Mouse (Mus musculus) gastrocnemius, postnatal 10 days (tissue): Measurements from ENCODE around the gene Glmp. TPM values are rescaled to one million over a fixed set of nuclear protein-coding genes. Genes with fewer than 3 reads are reported as not detected.
A peak's percentile ranks its signal among the peaks of the same experiment; 100 is the strongest.
"Not testable (repeated sequence)": the region's sequence is repeated elsewhere in the genome, so short reads cannot be mapped to it uniquely, and the experiment has no call there.

Experiments
- DNase-seq: peaks from one replicate; pipeline ENCODE4 v3.0.0; 2021; ENCODE audit warnings: mixed read lengths
- total RNA-seq, 2 experiments: library from RNA; stranded (reverse); gene quantifications; 2 replicates each; pipeline ENCODE4 v1.2.3; 2021

The Glmp gene
- total RNA-seq, 2 experiments from 2014 or later: 48.2 to 52.1 TPM

GRCm38 (mm10) chr3:88336058-88337013 lies 11.5 kb downstream of the Glmp start, which contains the start of the genes Tmem79 and Smg5:
Tmem79 (minus strand) TSS chr3:88336148.
Smg5 (plus strand) TSS chr3:88336260.
- peak; percentile 95 for DNase-seq

- DNase-seq: no peak
Observed at GRCm38 (mm10) chr3:88337367-88338020, 12.7 kb downstream of the Glmp start.

GRCm38 (mm10) chr3:88338316-88338715 lies 13.5 kb downstream of the Glmp start:
- no peak for DNase-seq

GRCm38 (mm10) chr3:88339006-88339405 lies 14.2 kb downstream of the Glmp start:
- DNase-seq: no peak

- no peak for DNase-seq
Observed at GRCm38 (mm10) chr3:88350732-88351131, 25.9 kb downstream of the Glmp start.

GRCm38 (mm10) chr3:88352907-88353306 lies 28.1 kb downstream of the Glmp start:
- no peak for DNase-seq

- DNase-seq: no peak
Observed at GRCm38 (mm10) chr3:88354396-88355165, 29.8 kb downstream of the Glmp start.

- DNase-seq: no peak
Observed at GRCm38 (mm10) chr3:88359584-88359983, 34.8 kb downstream of the Glmp start.

GRCm38 (mm10) chr3:88359989-88360388 lies 35.2 kb downstream of the Glmp start:
- DNase-seq: no peak

GRCm38 (mm10) chr3:88361096-88361495 lies 36.3 kb downstream of the Glmp start:
- no peak for DNase-seq

GRCm38 (mm10) chr3:88361612-88362313 lies 36.9 kb downstream of the Glmp start:
- no peak for DNase-seq

GRCm38 (mm10) chr3:88363700-88364099 lies 38.9 kb downstream of the Glmp start:
- DNase-seq: no peak

GRCm38 (mm10) chr3:88364337-88364736 lies 39.5 kb downstream of the Glmp start, which contains the start of gene Paqr6:
Paqr6 (plus strand) TSS chr3:88364584.
- peak; percentile 72 for DNase-seq

GRCm38 (mm10) chr3:88365705-88366361 lies 41.0 kb downstream of the Glmp start:
- no peak for DNase-seq

- DNase-seq: peak; percentile 40
Observed at GRCm38 (mm10) chr3:88366830-88367428, 42.1 kb downstream of the Glmp start.

GRCm38 (mm10) chr3:88367517-88367916 lies 42.7 kb downstream of the Glmp start:
- not testable (repeated sequence) for DNase-seq

GRCm38 (mm10) chr3:88368511-88368910 lies 43.7 kb downstream of the Glmp start:
- DNase-seq: peak; percentile 47

GRCm38 (mm10) chr3:88372643-88373042 lies 47.8 kb downstream of the Glmp start, which contains the start of gene Bglap3:
Bglap3 (minus strand) TSS chr3:88372743.
- not testable (repeated sequence) for DNase-seq

- DNase-seq: not testable (repeated sequence)
Observed at GRCm38 (mm10) chr3:88375750-88376626, 51.2 kb downstream of the Glmp start.
